Comparison of ENCODE assay signal across 7 mouse cellular contexts in the genomic region with DNA sequence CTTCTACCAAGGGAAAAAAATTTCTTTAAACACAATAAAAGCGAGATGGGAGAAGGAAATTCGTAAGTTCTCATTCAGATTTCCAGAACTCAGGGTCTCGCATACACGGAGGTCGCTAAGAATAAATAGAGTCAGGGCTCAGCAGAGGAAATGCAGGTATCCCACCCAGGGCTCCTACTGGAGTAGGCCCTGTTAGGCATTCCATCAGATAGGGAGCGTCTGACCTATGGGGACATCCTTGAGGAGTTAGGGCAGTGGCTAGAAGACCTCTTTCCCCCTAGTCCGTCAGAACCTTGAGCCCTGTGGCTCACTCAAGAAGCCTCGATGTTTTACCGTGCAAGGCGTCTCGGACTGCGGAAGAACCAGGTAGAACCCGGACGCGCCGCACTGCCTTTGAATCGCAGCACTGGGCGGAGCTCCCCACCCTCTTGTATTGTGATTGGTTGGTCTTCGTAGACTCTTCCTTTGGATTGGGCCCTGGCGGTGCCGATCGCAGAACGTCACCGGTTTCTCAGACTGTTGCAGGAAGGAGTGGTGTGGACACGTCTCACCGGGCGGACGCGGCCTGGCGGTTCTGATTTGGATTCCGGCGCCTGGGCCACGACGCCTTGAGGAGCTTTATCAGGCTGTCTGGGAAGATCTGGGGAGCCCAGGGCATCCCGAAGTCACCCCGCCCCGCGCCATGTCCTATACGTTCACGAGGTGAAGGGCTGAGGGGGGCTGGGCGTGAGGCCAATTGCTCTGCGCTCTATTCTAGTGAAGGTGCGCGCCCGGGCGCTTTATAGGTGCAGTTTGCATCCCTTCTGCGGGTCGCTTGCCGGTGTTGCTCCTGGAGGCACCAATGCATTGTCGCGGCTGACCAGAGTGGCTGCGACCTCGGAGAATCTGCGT. TPM values are rescaled to one million over a fixed set of nuclear protein-coding genes. Genes with fewer than 3 reads are reported as not detected.
DNase-seq lines count a peak whose midpoint lies in the region; ATAC-seq and TF ChIP-seq lines count a peak whose summit lies in the region.

A gene (plus strand): TSS at position 506 of the 891 bp plus-strand sequence.

- WGBS in embryonic facial prominence, embryonic 10.5 days: under 1% methylated on average over 52 of the region's 54 CpGs
- WGBS in intestine, postnatal 0 days: under 1% methylated on average over 51 of the region's 54 CpGs
- WGBS in midbrain, embryonic 12.5 days: under 1% methylated on average over 54 of the region's 54 CpGs
- 1% methylated on average over 47 of the region's 54 CpGs for WGBS in small intestine, adult 2 months

- peak within 1 kb of the TSS; percentile 78 for H3K9ac ChIP-seq in intestine, postnatal 0 days (ENCODE audit: low read depth, low read length)
- H3K9ac ChIP-seq in midbrain, embryonic 12.5 days (replicated peaks): peak within 1 kb of the TSS; percentile 65

- ATAC-seq in intestine, postnatal 0 days: peak; percentile 100
- ATAC-seq in midbrain, embryonic 12.5 days (ENCODE audit: low FRiP score, low read depth): peak; percentile 100

- TF ChIP-seq CTCF in intestine, postnatal 0 days (IDR thresholded peaks at IDR 0.05; ENCODE audit: low read depth): 0 out of 2 replicates have a peak, but pooled peaks have one; percentile 1
- no peak for TF ChIP-seq CTCF in small intestine, adult 2 months (IDR thresholded peaks at IDR 0.05; ENCODE audit: extremely low read depth, insufficient read length, insufficient replicate concordance, low read depth, low read length)

- H3K36me3 ChIP-seq in embryonic facial prominence, embryonic 10.5 days (replicated peaks): peaks cover 7% of the 10 kb centered on the region
- peaks cover 5% of the 10 kb centered on the region; the same call in 1 of the 2 replicates for H3K36me3 ChIP-seq in intestine, postnatal 0 days (ENCODE audit: control insufficient read depth, insufficient read depth)
- H3K36me3 ChIP-seq in midbrain, embryonic 12.5 days: 0 out of 2 replicates have a peak, but pooled peaks cover 5% of the 10 kb centered on the region
- H3K36me3 ChIP-seq in small intestine, adult 2 months (ENCODE audit: control insufficient read depth, insufficient read depth, low read length): peaks cover 3% of the 10 kb centered on the region

- peak; percentile 95 for DNase-seq in adrenal gland, postnatal 10 days
- peak; percentile 93 for DNase-seq in embryonic facial prominence, embryonic 10.5 days (ENCODE audit: low spot score)
- DNase-seq in gonadal fat pad, adult 2 months (ENCODE audit: low read depth): peak; percentile 70
- DNase-seq in left cerebral cortex, postnatal 4 days: peak; percentile 91

- H3K4me1 ChIP-seq in embryonic facial prominence, embryonic 10.5 days: peaks cover 5% of the 10 kb centered on the region
- no peaks in the 10 kb centered on the region for H3K4me1 ChIP-seq in intestine, postnatal 0 days (replicated peaks; ENCODE audit: control insufficient read depth, insufficient read depth, low read length)
- peaks cover 4% of the 10 kb centered on the region; the same call in 1 of the 2 replicates for H3K4me1 ChIP-seq in midbrain, embryonic 12.5 days
- H3K4me1 ChIP-seq in small intestine, adult 2 months (ENCODE audit: control insufficient read depth, insufficient read depth, insufficient read length, low read length): no peaks in the 10 kb centered on the region

- H3K4me3 ChIP-seq in embryonic facial prominence, embryonic 10.5 days: peak within 1 kb of the TSS; percentile 85
- H3K4me3 ChIP-seq in intestine, postnatal 0 days (ENCODE audit: low read depth, low read length): peak within 1 kb of the TSS; percentile 81
- peak within 1 kb of the TSS; percentile 82 for H3K4me3 ChIP-seq in midbrain, embryonic 12.5 days
- H3K4me3 ChIP-seq in small intestine, adult 2 months (ENCODE audit: low read depth, low read length): peak within 1 kb of the TSS; percentile 89

- peak; percentile 62; the same call in 1 of the 2 replicates for TF ChIP-seq POLR2A in small intestine, adult 2 months (IDR thresholded peaks at IDR 0.05; ENCODE audit: low read depth, low read length)

- peak within 1 kb of the TSS; percentile 76 for H3K4me2 ChIP-seq in intestine, postnatal 0 days (replicated peaks; ENCODE audit: low read depth)
- peak within 1 kb of the TSS; percentile 61 for H3K4me2 ChIP-seq in midbrain, embryonic 12.5 days (replicated peaks)

- no peaks in the 10 kb centered on the region for H3K9me3 ChIP-seq in embryonic facial prominence, embryonic 10.5 days
- H3K9me3 ChIP-seq in intestine, postnatal 0 days (ENCODE audit: control insufficient read depth): no peaks in the 10 kb centered on the region
- H3K9me3 ChIP-seq in midbrain, embryonic 12.5 days: no peaks in the 10 kb centered on the region

- no peaks in the 10 kb centered on the region for H3K27me3 ChIP-seq in embryonic facial prominence, embryonic 10.5 days (replicated peaks; ENCODE audit: low read depth, poor library complexity, severe bottlenecking)
- no peaks in the 10 kb centered on the region for H3K27me3 ChIP-seq in intestine, postnatal 0 days (replicated peaks; ENCODE audit: control insufficient read depth, insufficient read depth, low read length)
- no peaks in the 10 kb centered on the region for H3K27me3 ChIP-seq in midbrain, embryonic 12.5 days
- H3K27me3 ChIP-seq in small intestine, adult 2 months (ENCODE audit: control insufficient read depth, insufficient read depth, low read length): no peaks in the 10 kb centered on the region

- intact Hi-C loops in left cerebral cortex, postnatal 4 days (cut with DNase I): no loop called here

- H3K27ac ChIP-seq in embryonic facial prominence, embryonic 10.5 days (replicated peaks): peak within 1 kb of the TSS; percentile 83
- peak within 1 kb of the TSS; percentile 77; the same call in 1 of the 2 replicates for H3K27ac ChIP-seq in intestine, postnatal 0 days (ENCODE audit: low read depth, low read length)
- H3K27ac ChIP-seq in midbrain, embryonic 12.5 days (replicated peaks): peak within 1 kb of the TSS; percentile 80
- H3K27ac ChIP-seq in small intestine, adult 2 months (ENCODE audit: insufficient read depth, low read depth, low read length): peak within 1 kb of the TSS; percentile 73

RNA-seq across cellular contexts. Expression of the gene that starts here (rescaled TPM):
- total RNA-seq in adrenal gland, postnatal 10 days (2021): 10 to 100 TPM; 16.1 to 24.6 TPM
- 18.1 and 20.7 TPM in 2 replicates for polyA plus RNA-seq in embryonic facial prominence, embryonic 10.5 days (2016; fragmentation: Nextera tagmentation; extraction: Ambion mirVana)
- polyA plus RNA-seq in gonadal fat pad, adult 2 months (2012; rRNA removed): 5.1 and 8.2 TPM in 2 replicates
- 9.6 and 11.1 TPM in 2 replicates for polyA plus RNA-seq in intestine, postnatal 0 days (2015; fragmentation: Nextera tagmentation; extraction: Ambion mirVana)
- 10 to 100 TPM; 17.4 to 17.7 TPM for total RNA-seq in left cerebral cortex, postnatal 4 days (2021)
- polyA plus RNA-seq in midbrain, embryonic 12.5 days (2016; fragmentation: Nextera tagmentation; extraction: Ambion mirVana): 23.1 and 26.0 TPM in 2 replicates
- polyA plus RNA-seq in small intestine, adult 2 months (2012; rRNA removed): 0.75 and 1.4 TPM in 2 replicates

Comparison
In these comparisons a context has a peak if more than half of its experiments do, and no peak if none do; other contexts are left out.
1. Peak in every context shown above with its lines: DNase-seq, ATAC-seq, H3K4me3 ChIP-seq and H3K27ac ChIP-seq.